19 mouse cellular contexts compared by ENCODE assay signal in the genomic region with DNA sequence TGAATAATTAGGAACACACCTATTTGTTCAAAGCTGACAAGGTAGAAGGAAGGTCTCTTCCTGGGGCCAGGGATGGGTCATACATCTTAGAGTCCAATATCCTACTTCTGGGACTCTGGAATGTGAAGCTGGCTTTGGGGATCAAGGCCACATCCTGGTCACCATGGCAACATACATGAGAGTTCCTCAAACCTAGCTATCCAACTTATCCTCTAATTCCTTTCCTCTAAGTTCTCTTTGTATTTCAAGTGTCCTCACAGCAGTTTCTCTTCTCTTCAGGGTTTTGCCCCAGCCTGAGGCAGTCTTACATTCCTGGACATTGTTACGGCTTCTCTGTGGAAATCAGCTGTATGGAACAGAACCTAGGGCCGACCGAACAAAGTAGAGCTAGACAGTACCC.
"Had no signal": no experiment of that assay in that cellular context is flagged by ENCODE, and none has a peak within 500 bp of the region (broad histone marks: within the 10 kb centered on the region; RNA-seq: fewer than 3 reads in every experiment).

No protein-coding gene starts in this region.

- H3K27ac ChIP-seq: kidney, postnatal 0 days; limb, embryonic 12.5 days; liver, embryonic 13.5 days; macrophage; midbrain, embryonic 13.5 days; neural tube, embryonic 15.5 days had no signal

- H3K9ac ChIP-seq: limb, embryonic 12.5 days; liver, embryonic 13.5 days; liver, postnatal 0 days; midbrain, embryonic 13.5 days; neural tube, embryonic 15.5 days had no signal

- H3K36me3 ChIP-seq: limb, embryonic 12.5 days; liver, embryonic 13.5 days; midbrain, embryonic 13.5 days; neural tube, embryonic 15.5 days had no signal

- DNase-seq: kidney, adult 11 months; kidney, adult 9 months; kidney, postnatal 36 days; layer of hippocampus, adult 9-11 months; liver; liver, embryonic 13.5 days; liver, postnatal 0 days; retina, postnatal 1 day; right cerebral cortex, postnatal 4 days; spleen, adult 18-20 months; thymus, adult 18-20 months; thymus, postnatal 14 days had no signal

- H3K9me3 ChIP-seq: limb, embryonic 12.5 days; liver, embryonic 13.5 days; megakaryocyte, embryonic 14.5 days; midbrain, embryonic 13.5 days; neural tube, embryonic 15.5 days had no signal

- H3K27me3 ChIP-seq: limb, embryonic 12.5 days; liver, embryonic 13.5 days; megakaryocyte, embryonic 14.5 days; midbrain, embryonic 13.5 days; neural tube, embryonic 15.5 days had no signal

- ATAC-seq: liver, postnatal 0 days; midbrain, embryonic 13.5 days had no signal

- H3K4me2 ChIP-seq: limb, embryonic 12.5 days; liver, embryonic 13.5 days; midbrain, embryonic 13.5 days; neural tube, embryonic 15.5 days had no signal

- H3K4me3 ChIP-seq: limb, embryonic 12.5 days; liver, embryonic 13.5 days; megakaryocyte, embryonic 14.5 days; midbrain, embryonic 13.5 days; myocyte; neural tube, embryonic 15.5 days had no signal

- H3K4me1 ChIP-seq: limb, embryonic 12.5 days; liver, embryonic 13.5 days; midbrain, embryonic 13.5 days had no signal
